Mouse (Mus musculus): ENCODE results near the gene Magi2. TPM values are rescaled to one million over a fixed set of nuclear protein-coding genes. Genes with fewer than 3 reads are reported as not detected.
A peak's percentile ranks its signal among the peaks of the same experiment; 100 is the strongest.

The Magi2 gene
- polyA plus RNA-seq, 1 experiment from 2014 or later = 22.3 TPM

- Histone ChIP-seq H3K4me3 (replicated peaks) (no peak overlapping the region), H3K4me1 (peaks cover 3% of the 10 kb centered on the region; the same call in 1 of the 2 replicates), H3K4me2 (no peak overlapping the region), H3K36me3 (replicated peaks) (no peaks in the 10 kb centered on the region), H3K9ac (no peak overlapping the region), H3K27ac (0 out of 2 replicates have a peak overlapping the region, but pooled peaks have one; percentile 15), H3K9me3 (no peaks in the 10 kb centered on the region), H3K27me3 (no peaks in the 10 kb centered on the region)
- peak; percentile 39; the same call in 1 of the 2 replicates for ATAC-seq (ENCODE audit: low FRiP score)
- 69% methylated on average over 10 of the region's 10 CpGs for WGBS
Measured at GRCm38 (mm10) chr5:20582995-20583435, 1356.2 kb downstream of the Magi2 start.

- H3K9me3 ChIP-seq = no peaks in the 10 kb centered on the region
- H3K27me3 ChIP-seq = no peaks in the 10 kb centered on the region
- no peak overlapping the region for H3K27ac ChIP-seq
- peaks cover 3% of the 10 kb centered on the region; the same call in 1 of the 2 replicates for H3K4me1 ChIP-seq
- no peak overlapping the region for H3K4me2 ChIP-seq
- no peak for ATAC-seq (ENCODE audit: low FRiP score)
- 76% methylated on average over 3 of the region's 3 CpGs for WGBS
- no peaks in the 10 kb centered on the region for H3K36me3 ChIP-seq (replicated peaks)
- no peak overlapping the region for H3K9ac ChIP-seq
- no peak overlapping the region for H3K4me3 ChIP-seq (replicated peaks)
Measured at GRCm38 (mm10) chr5:20583639-20584038, 1356.8 kb downstream of the Magi2 start.

GRCm38 (mm10) chr5:20584769-20585168 is 1357.9 kb downstream of the Magi2 start:
- no peak overlapping the region for H3K4me3 ChIP-seq (replicated peaks)
- no peak for ATAC-seq (ENCODE audit: low FRiP score)
- no peak overlapping the region for H3K4me2 ChIP-seq
- H3K27ac ChIP-seq = no peak overlapping the region
- WGBS = 86% methylated on average over 3 of the region's 3 CpGs
- no peaks in the 10 kb centered on the region for H3K9me3 ChIP-seq
- H3K27me3 ChIP-seq = no peaks in the 10 kb centered on the region
- no peak overlapping the region for H3K9ac ChIP-seq
- H3K4me1 ChIP-seq = peaks cover 3% of the 10 kb centered on the region; the same call in 1 of the 2 replicates
- H3K36me3 ChIP-seq (replicated peaks) = no peaks in the 10 kb centered on the region

- Histone ChIP-seq H3K9me3 (no peaks in the 10 kb centered on the region), H3K27me3 (no peaks in the 10 kb centered on the region), H3K4me2 (no peak overlapping the region), H3K4me1 (no peaks in the 10 kb centered on the region), H3K36me3 (replicated peaks) (no peaks in the 10 kb centered on the region), H3K4me3 (replicated peaks) (no peak overlapping the region), H3K9ac (no peak overlapping the region), H3K27ac (no peak overlapping the region)
- WGBS = 88% methylated on average over 3 of the region's 3 CpGs
- ATAC-seq (ENCODE audit: low FRiP score) = no peak
Measured at GRCm38 (mm10) chr5:20589731-20590130, 1362.9 kb downstream of the Magi2 start.

- ATAC-seq (ENCODE audit: low FRiP score) = no peak
- WGBS = 80% methylated on average over 3 of the region's 3 CpGs
Measured at GRCm38 (mm10) chr5:20598196-20598595, 1371.4 kb downstream of the Magi2 start.

GRCm38 (mm10) chr5:20603756-20604469 is 1377.1 kb downstream of the Magi2 start:
- no peaks in the 10 kb centered on the region for H3K27me3 ChIP-seq

More at GRCm38 (mm10) chr5:20598196-20598595, 1371.4 kb downstream of the Magi2 start:
- Histone ChIP-seq H3K27ac (no peak overlapping the region), H3K36me3 (replicated peaks) (no peaks in the 10 kb centered on the region), H3K27me3 (no peaks in the 10 kb centered on the region), H3K4me1 (0 out of 2 replicates have a peak, but pooled peaks cover 2% of the 10 kb centered on the region), H3K9ac (no peak overlapping the region), H3K9me3 (no peaks in the 10 kb centered on the region), H3K4me3 (replicated peaks) (no peak overlapping the region), H3K4me2 (no peak overlapping the region)

GRCm38 (mm10) chr5:20606497-20606896 is 1379.7 kb downstream of the Magi2 start:
- Histone ChIP-seq H3K27ac (no peak overlapping the region), H3K4me2 (no peak overlapping the region), H3K4me3 (replicated peaks) (no peak overlapping the region), H3K36me3 (replicated peaks) (peaks cover 13% of the 10 kb centered on the region), H3K27me3 (no peaks in the 10 kb centered on the region), H3K4me1 (peaks cover 11% of the 10 kb centered on the region), H3K9ac (no peak overlapping the region), H3K9me3 (no peaks in the 10 kb centered on the region)
- WGBS = 85% methylated on average over 5 of the region's 5 CpGs
- no peak for ATAC-seq (ENCODE audit: low FRiP score)

More at GRCm38 (mm10) chr5:20603756-20604469, 1377.1 kb downstream of the Magi2 start:
- no peaks in the 10 kb centered on the region for H3K9me3 ChIP-seq
- no peaks in the 10 kb centered on the region for H3K36me3 ChIP-seq (replicated peaks)
- no peak overlapping the region for H3K9ac ChIP-seq
- H3K27ac ChIP-seq = no peak overlapping the region
- H3K4me2 ChIP-seq = no peak overlapping the region
- 31% methylated on average over 7 of the region's 7 CpGs for WGBS
- ATAC-seq (ENCODE audit: low FRiP score) = no peak
- no peak overlapping the region for H3K4me3 ChIP-seq (replicated peaks)
- H3K4me1 ChIP-seq = peaks cover 11% of the 10 kb centered on the region

- 72% methylated on average over 1 of the region's 1 CpGs for WGBS
- no peak for ATAC-seq (ENCODE audit: low FRiP score)
- Histone ChIP-seq H3K27ac (no peak overlapping the region), H3K4me3 (replicated peaks) (no peak overlapping the region), H3K4me2 (no peak overlapping the region), H3K4me1 (peaks cover 9% of the 10 kb centered on the region), H3K9me3 (no peaks in the 10 kb centered on the region), H3K9ac (no peak overlapping the region), H3K27me3 (no peaks in the 10 kb centered on the region), H3K36me3 (replicated peaks) (peaks cover 13% of the 10 kb centered on the region)
Measured at GRCm38 (mm10) chr5:20607503-20607902, 1380.7 kb downstream of the Magi2 start.

GRCm38 (mm10) chr5:20609206-20609935 is 1382.5 kb downstream of the Magi2 start:
- no peak overlapping the region for H3K27ac ChIP-seq
- H3K36me3 ChIP-seq (replicated peaks) = peaks cover 13% of the 10 kb centered on the region
- WGBS = 88% methylated on average over 12 of the region's 12 CpGs
- H3K9ac ChIP-seq = no peak overlapping the region
- no peak for ATAC-seq (ENCODE audit: low FRiP score)
- no peak overlapping the region for H3K4me2 ChIP-seq
- H3K4me3 ChIP-seq (replicated peaks) = no peak overlapping the region
- no peaks in the 10 kb centered on the region for H3K4me1 ChIP-seq
- H3K27me3 ChIP-seq = no peaks in the 10 kb centered on the region
- H3K9me3 ChIP-seq = no peaks in the 10 kb centered on the region

- H3K4me1 ChIP-seq = no peaks in the 10 kb centered on the region
- 81% methylated on average over 2 of the region's 2 CpGs for WGBS
- peaks cover 13% of the 10 kb centered on the region for H3K36me3 ChIP-seq (replicated peaks)
- H3K9me3 ChIP-seq = no peaks in the 10 kb centered on the region
- H3K27me3 ChIP-seq = no peaks in the 10 kb centered on the region
- H3K9ac ChIP-seq = no peak overlapping the region
- H3K4me3 ChIP-seq (replicated peaks) = no peak overlapping the region
- H3K27ac ChIP-seq = no peak overlapping the region
- ATAC-seq (ENCODE audit: low FRiP score) = no peak
- H3K4me2 ChIP-seq = no peak overlapping the region
Measured at GRCm38 (mm10) chr5:20610640-20611039, 1383.8 kb downstream of the Magi2 start.

- WGBS = 94% methylated on average over 9 of the region's 9 CpGs
- H3K9me3 ChIP-seq = no peaks in the 10 kb centered on the region
- H3K27me3 ChIP-seq = no peaks in the 10 kb centered on the region
- H3K36me3 ChIP-seq (replicated peaks) = peaks cover 13% of the 10 kb centered on the region
- ATAC-seq (ENCODE audit: low FRiP score) = no peak
- H3K4me1 ChIP-seq = no peaks in the 10 kb centered on the region
- H3K4me3 ChIP-seq (replicated peaks) = no peak overlapping the region
- H3K4me2 ChIP-seq = no peak overlapping the region
- H3K9ac ChIP-seq = no peak overlapping the region
- H3K27ac ChIP-seq = no peak overlapping the region
Measured at GRCm38 (mm10) chr5:20612616-20613015, 1385.8 kb downstream of the Magi2 start.

- no peaks in the 10 kb centered on the region for H3K9me3 ChIP-seq
- ATAC-seq (ENCODE audit: low FRiP score) = no peak
- H3K27me3 ChIP-seq = no peaks in the 10 kb centered on the region
- H3K27ac ChIP-seq = no peak overlapping the region
- no peaks in the 10 kb centered on the region for H3K4me1 ChIP-seq
- 87% methylated on average over 4 of the region's 4 CpGs for WGBS
- H3K36me3 ChIP-seq (replicated peaks) = peaks cover 6% of the 10 kb centered on the region
- no peak overlapping the region for H3K4me2 ChIP-seq
- no peak overlapping the region for H3K9ac ChIP-seq
- H3K4me3 ChIP-seq (replicated peaks) = no peak overlapping the region
Measured at GRCm38 (mm10) chr5:20614891-20615290, 1388.1 kb downstream of the Magi2 start.
